Mouse (Mus musculus) megakaryocyte, embryonic 14.5 days (primary cell): Measurements from ENCODE around the gene Asna1.

Experiments
- FLI1 ChIP-seq: IDR thresholded peaks from 2 replicates; pipeline ENCODE4 v1.6.1; 2012; ENCODE audit warnings: low read length, inconsistent platforms, mixed read lengths
- GATA1 ChIP-seq: IDR thresholded peaks from 3 replicates; pipeline ENCODE4 v1.6.1; 2012; ENCODE audit warnings: mixed read lengths, low read length, inconsistent platforms, borderline replicate concordance

DNA sequence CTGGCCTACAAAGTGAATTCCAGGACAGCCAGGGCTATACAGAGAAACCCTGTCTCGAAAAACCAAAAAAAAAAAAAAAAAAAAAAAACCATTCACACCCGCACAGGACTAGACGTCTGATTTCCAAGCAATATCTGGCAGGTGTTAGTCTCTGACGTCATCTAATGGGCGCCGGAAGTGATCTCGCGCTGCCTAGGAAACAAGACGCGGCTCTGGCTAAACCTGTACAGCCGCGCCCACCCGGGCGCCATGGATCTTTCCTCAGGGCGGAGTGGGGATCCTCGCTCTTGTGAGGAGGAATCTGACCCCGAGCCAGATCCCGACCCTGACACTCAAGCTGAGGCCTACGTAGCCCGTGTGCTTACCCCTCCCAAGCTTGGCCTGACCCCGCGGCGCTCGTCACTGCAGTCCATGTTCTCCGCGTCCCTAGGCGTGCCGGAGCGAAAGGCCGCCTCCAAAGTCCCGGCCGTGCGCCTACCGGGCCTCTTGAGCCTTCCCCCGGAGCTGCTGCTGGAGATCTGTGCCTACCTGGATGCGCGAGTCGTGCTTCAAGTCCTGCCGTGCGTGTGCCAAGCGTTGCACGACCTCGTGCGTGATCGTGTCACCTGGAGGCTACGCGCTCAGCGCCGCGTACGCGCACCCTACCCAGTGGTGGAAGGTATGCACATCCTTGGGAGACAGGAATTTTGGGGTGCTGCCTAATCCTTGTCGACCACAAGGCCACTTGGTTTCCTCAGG is 35.0 kb upstream of the Asna1 start, which contains the start of gene Fbxw9:
- TF ChIP-seq GATA1 (no peak), FLI1 (no peak)
